Mouse (Mus musculus) olfactory bulb, adult 2 months (tissue): ENCODE measurements around the gene Neurl1a.

Experiments
- CTCF ChIP-seq: fragments of 200-500 bp; IDR thresholded peaks from 2 replicates; pipeline ENCODE4 v1.5.1; 2012; ENCODE audit warnings: low read depth, mild to moderate bottlenecking, low read length, moderate library complexity; ENCODE audit not compliant: insufficient read depth
- POLR2A ChIP-seq: fragments of 200-500 bp; IDR thresholded peaks from 2 replicates; pipeline ENCODE4 v1.6.1; 2012; ENCODE audit warnings: mild to moderate bottlenecking, low read depth, low read length, moderate library complexity; ENCODE audit not compliant: insufficient read depth

GRCm38 (mm10) chr19:47135568-47135967, 43.1 kb upstream of the Neurl1a start:
- no peak for TF ChIP-seq POLR2A
- TF ChIP-seq CTCF, result no peak
